In the genomic region with DNA sequence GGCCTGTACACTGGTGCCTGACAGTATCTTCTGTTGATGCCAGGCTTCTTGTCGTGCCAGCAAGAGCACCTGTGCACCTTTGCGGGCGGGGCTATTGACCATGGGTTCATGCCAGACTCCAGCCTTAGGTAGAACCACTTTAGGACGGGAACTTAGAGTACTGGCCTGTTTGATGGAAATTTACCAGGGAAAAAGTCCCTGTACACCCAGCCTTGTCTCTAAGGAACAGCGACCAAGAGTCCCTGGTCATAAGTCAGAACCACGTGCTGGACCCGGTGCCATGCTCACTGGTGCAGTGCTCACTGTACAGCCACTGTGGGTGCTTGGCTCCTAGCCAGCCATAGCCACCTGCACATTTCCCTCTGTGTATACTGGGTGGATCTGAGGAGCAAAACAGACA, we compare ENCODE assay signal across 17 mouse cellular contexts. TPM values are rescaled to one million over a fixed set of nuclear protein-coding genes. Genes with fewer than 3 reads are reported as not detected.
DNase-seq lines count a peak whose midpoint lies in the region; ATAC-seq and TF ChIP-seq lines count a peak whose summit lies in the region.
"Had no signal": no experiment of that assay in that cellular context is flagged by ENCODE, and none has a peak within 500 bp of the region (broad histone marks: within the 10 kb centered on the region; RNA-seq: fewer than 3 reads in every experiment).

No protein-coding gene starts in this region.

- H3K4me1 ChIP-seq in forebrain, embryonic 13.5 days, result no peaks in the 10 kb centered on the region
- H3K4me1 ChIP-seq in forebrain, embryonic 11.5 days (replicated peaks; ENCODE audit: control insufficient read depth, insufficient read depth, low read length), result no peaks in the 10 kb centered on the region
- H3K4me1 ChIP-seq in lung, adult 2 months (ENCODE audit: control insufficient read depth, insufficient read depth, low read length), result no peaks in the 10 kb centered on the region
- H3K4me1 ChIP-seq in kidney, postnatal 0 days (replicated peaks; ENCODE audit: insufficient read depth, low read length), result no peaks in the 10 kb centered on the region
- H3K4me1 ChIP-seq: heart, embryonic 13.5 days; hindbrain, embryonic 10.5 days; limb, embryonic 13.5 days had no signal

- no peak overlapping the region for H3K4me2 ChIP-seq in forebrain, embryonic 13.5 days
- no peak overlapping the region for H3K4me2 ChIP-seq in forebrain, embryonic 11.5 days (ENCODE audit: low read depth, low read length, severe bottlenecking)
- H3K4me2 ChIP-seq in kidney, postnatal 0 days (ENCODE audit: low read length), result no peak overlapping the region
- H3K4me2 ChIP-seq: heart, embryonic 13.5 days; limb, embryonic 13.5 days; midbrain, embryonic 11.5 days had no signal

- no peak overlapping the region for H3K27ac ChIP-seq in forebrain, embryonic 13.5 days
- H3K27ac ChIP-seq in forebrain, embryonic 11.5 days (ENCODE audit: low read depth, low read length), result no peak overlapping the region
- H3K27ac ChIP-seq in kidney, postnatal 0 days, result no peak overlapping the region
- H3K27ac ChIP-seq: heart, embryonic 13.5 days; hindbrain, embryonic 10.5 days; limb, embryonic 13.5 days had no signal

- no peak for TF ChIP-seq POLR2A in lung, adult 2 months (IDR thresholded peaks at IDR 0.05; ENCODE audit: borderline replicate concordance, extremely low read depth, low read depth, low read length)

- TF ChIP-seq CTCF in lung, adult 2 months (IDR thresholded peaks at IDR 0.05; ENCODE audit: insufficient read depth, low read length), result no peak
- no peak for TF ChIP-seq CTCF in kidney, postnatal 0 days (IDR thresholded peaks at IDR 0.05; ENCODE audit: low read depth)

- 93% methylated on average over 7 of the region's 7 CpGs for WGBS in forebrain, embryonic 13.5 days
- 94% methylated on average over 7 of the region's 7 CpGs for WGBS in forebrain, embryonic 11.5 days
- WGBS in lung, adult 2 months, result 85% methylated on average over 7 of the region's 7 CpGs
- WGBS in kidney, postnatal 0 days, result 94% methylated on average over 7 of the region's 7 CpGs

- H3K9ac ChIP-seq in forebrain, embryonic 13.5 days, result no peak overlapping the region
- H3K9ac ChIP-seq in forebrain, embryonic 11.5 days (ENCODE audit: low read length), result no peak overlapping the region
- H3K9ac ChIP-seq in kidney, postnatal 0 days (ENCODE audit: low read depth, low read length), result no peak overlapping the region
- H3K9ac ChIP-seq: heart, embryonic 13.5 days; limb, embryonic 13.5 days; liver, postnatal 0 days had no signal

- H3K4me3 ChIP-seq in forebrain, embryonic 13.5 days, result no peak overlapping the region
- H3K4me3 ChIP-seq in forebrain, embryonic 11.5 days (ENCODE audit: low read depth, low read length), result no peak overlapping the region
- no peak overlapping the region for H3K4me3 ChIP-seq in lung, adult 2 months (replicated peaks; ENCODE audit: extremely low read depth, low read depth, low read length)
- no peak overlapping the region for H3K4me3 ChIP-seq in kidney, postnatal 0 days (replicated peaks; ENCODE audit: low read depth, low read length)
- H3K4me3 ChIP-seq: heart, embryonic 13.5 days; hindbrain, embryonic 10.5 days; limb, embryonic 13.5 days had no signal

- H3K36me3 ChIP-seq in forebrain, embryonic 13.5 days (ENCODE audit: poor library complexity, severe bottlenecking), result peaks cover 99% of the 10 kb centered on the region
- peaks cover 14% of the 10 kb centered on the region; the same call in 1 of the 2 replicates for H3K36me3 ChIP-seq in forebrain, embryonic 11.5 days (ENCODE audit: control insufficient read depth, insufficient read depth, low read length)
- peaks cover 86% of the 10 kb centered on the region for H3K36me3 ChIP-seq in kidney, postnatal 0 days (ENCODE audit: insufficient read depth, low read length)

- no peaks in the 10 kb centered on the region for H3K27me3 ChIP-seq in forebrain, embryonic 13.5 days
- H3K27me3 ChIP-seq in forebrain, embryonic 11.5 days (ENCODE audit: control insufficient read depth, insufficient read depth, low read length), result no peaks in the 10 kb centered on the region
- H3K27me3 ChIP-seq in kidney, postnatal 0 days (ENCODE audit: insufficient read depth, low read length), result no peaks in the 10 kb centered on the region
- H3K27me3 ChIP-seq: heart, embryonic 13.5 days; limb, embryonic 13.5 days had no signal

- 0 out of 2 replicates have a peak, but pooled peaks have one; percentile 36 for ATAC-seq in forebrain, embryonic 13.5 days
- no peak for ATAC-seq in forebrain, embryonic 11.5 days (replicated peaks; ENCODE audit: low FRiP score)
- 0 out of 2 replicates have a peak, but pooled peaks have one; percentile 36 for ATAC-seq in kidney, postnatal 0 days (replicated peaks; ENCODE audit: low FRiP score, low read depth)
- ATAC-seq: intestine, embryonic 16.5 days; liver, postnatal 0 days had no signal

- no peaks in the 10 kb centered on the region for H3K9me3 ChIP-seq in forebrain, embryonic 13.5 days (replicated peaks)
- H3K9me3 ChIP-seq in forebrain, embryonic 11.5 days (ENCODE audit: control insufficient read depth, low read length), result no peaks in the 10 kb centered on the region
- no peaks in the 10 kb centered on the region for H3K9me3 ChIP-seq in kidney, postnatal 0 days (replicated peaks; ENCODE audit: low read length)
- H3K9me3 ChIP-seq: heart, embryonic 13.5 days; hindbrain, embryonic 10.5 days; limb, embryonic 13.5 days had no signal

- DNase-seq in forebrain, embryonic 11.5 days (ENCODE audit: low spot score), result no peak
- peak; percentile 19 for DNase-seq in lung, adult 2 months
- DNase-seq in lung, postnatal 10 days, result no peak
- DNase-seq in kidney, postnatal 0 days (ENCODE audit: low spot score), result no peak
- no peak for DNase-seq in spleen, adult 18-20 months
- DNase-seq in layer of hippocampus, postnatal 14 days (ENCODE audit: low spot score in 2 of 2), result no peak
- no peak for DNase-seq in layer of hippocampus, adult 18-20 months (ENCODE audit: low spot score in 2 of 2)
- DNase-seq: embryo, embryonic 11 days; gastrocnemius, postnatal 36 days; liver, postnatal 0 days; thymus, adult 2 months had no signal

RNA-seq across cellular contexts. Expression of a gene that starts 15.5 kb away (rescaled TPM):
- polyA plus RNA-seq in forebrain, embryonic 13.5 days (2015; fragmentation: Nextera tagmentation; extraction: Ambion mirVana), result 190 and 207 TPM in 2 replicates
- polyA plus RNA-seq in forebrain, embryonic 11.5 days (2014; fragmentation: Nextera tagmentation; extraction: Ambion mirVana), result 166 and 186 TPM in 2 replicates
- 150 and 188 TPM in 2 replicates for polyA plus RNA-seq in lung, adult 2 months (2012; rRNA removed)
- polyA plus RNA-seq in kidney, postnatal 0 days (2015; fragmentation: Nextera tagmentation; extraction: Ambion mirVana), result 168 and 170 TPM in 2 replicates
- 100 to 1,000 TPM; 490 to 516 TPM for total RNA-seq in layer of hippocampus, postnatal 14 days (2021)
- 100 to 1,000 TPM; 487 TPM for total RNA-seq in layer of hippocampus, adult 18-20 months (2021)

RNA-seq across cellular contexts. Expression of a gene that starts 17.9 kb away (rescaled TPM):
- 0.15 and 0.27 TPM in 2 replicates for polyA plus RNA-seq in forebrain, embryonic 13.5 days (2015; fragmentation: Nextera tagmentation; extraction: Ambion mirVana)
- polyA plus RNA-seq in forebrain, embryonic 11.5 days (2014; fragmentation: Nextera tagmentation; extraction: Ambion mirVana), result 0.16 and 0.31 TPM in 2 replicates
- not detected in 2 replicates for polyA plus RNA-seq in lung, adult 2 months (2012; rRNA removed)
- polyA plus RNA-seq in kidney, postnatal 0 days (2015; fragmentation: Nextera tagmentation; extraction: Ambion mirVana), result not detected in 2 replicates
- total RNA-seq in layer of hippocampus, postnatal 14 days (2021), result under 1 TPM in 1 of 2 experiments, not detected in 1; 0.10 TPM
- total RNA-seq in layer of hippocampus, adult 18-20 months (2021), result under 1 TPM in 1 of 2 experiments, not detected in 1; 0.07 TPM
- total RNA-seq: gastrocnemius, postnatal 36 days had no signal
- polyA plus RNA-seq: heart, embryonic 13.5 days; intestine, embryonic 16.5 days; liver, postnatal 0 days had no signal

RNA-seq across cellular contexts. Expression of a gene that starts 22.2 kb away (rescaled TPM):
- polyA plus RNA-seq in forebrain, embryonic 13.5 days (2015; fragmentation: Nextera tagmentation; extraction: Ambion mirVana), result 1,305 and 1,381 TPM in 2 replicates
- polyA plus RNA-seq in forebrain, embryonic 11.5 days (2014; fragmentation: Nextera tagmentation; extraction: Ambion mirVana), result 556 and 641 TPM in 2 replicates
- 1.2 and 1.4 TPM in 2 replicates for polyA plus RNA-seq in lung, adult 2 months (2012; rRNA removed)
- polyA plus RNA-seq in kidney, postnatal 0 days (2015; fragmentation: Nextera tagmentation; extraction: Ambion mirVana), result 0.23 and 0.75 TPM in 2 replicates
- 100 to 1,000 TPM; 559 to 591 TPM for total RNA-seq in layer of hippocampus, postnatal 14 days (2021)
- 100 to 1,000 TPM; 253 to 286 TPM for total RNA-seq in layer of hippocampus, adult 18-20 months (2021)

RNA-seq across cellular contexts. Expression of a gene that starts 34.3 kb away (rescaled TPM):
- polyA plus RNA-seq in forebrain, embryonic 13.5 days (2015; fragmentation: Nextera tagmentation; extraction: Ambion mirVana), result 38.9 and 41.2 TPM in 2 replicates
- polyA plus RNA-seq in forebrain, embryonic 11.5 days (2014; fragmentation: Nextera tagmentation; extraction: Ambion mirVana), result 46.3 and 48.1 TPM in 2 replicates
- 23.0 and 30.9 TPM in 2 replicates for polyA plus RNA-seq in lung, adult 2 months (2012; rRNA removed)
- 33.4 and 36.6 TPM in 2 replicates for polyA plus RNA-seq in kidney, postnatal 0 days (2015; fragmentation: Nextera tagmentation; extraction: Ambion mirVana)
- 10 to 100 TPM; 72.0 to 78.2 TPM for total RNA-seq in layer of hippocampus, postnatal 14 days (2021)
- total RNA-seq in layer of hippocampus, adult 18-20 months (2021), result 10 to 100 TPM; 54.0 to 54.7 TPM

RNA-seq across cellular contexts. Expression of a gene that starts 56.5 kb away (rescaled TPM):
- 20.6 and 21.3 TPM in 2 replicates for polyA plus RNA-seq in forebrain, embryonic 13.5 days (2015; fragmentation: Nextera tagmentation; extraction: Ambion mirVana)
- polyA plus RNA-seq in forebrain, embryonic 11.5 days (2014; fragmentation: Nextera tagmentation; extraction: Ambion mirVana), result 12.4 and 13.4 TPM in 2 replicates
- polyA plus RNA-seq in lung, adult 2 months (2012; rRNA removed), result 5.2 TPM in 2 replicates
- polyA plus RNA-seq in kidney, postnatal 0 days (2015; fragmentation: Nextera tagmentation; extraction: Ambion mirVana), result 5.7 and 5.8 TPM in 2 replicates
- 10 to 100 TPM; 15.4 to 15.6 TPM for total RNA-seq in layer of hippocampus, postnatal 14 days (2021)
- 10 to 100 TPM; 17.0 TPM for total RNA-seq in layer of hippocampus, adult 18-20 months (2021)

Comparison
In these comparisons a context has a peak if more than half of its experiments do, and no peak if none do; other contexts are left out.
1. RNA of a gene that starts 22.2 kb away (polyA plus RNA-seq): 1,305 to 1,381 TPM in forebrain, embryonic 13.5 days and 556 to 641 TPM in forebrain, embryonic 11.5 days; 1.2 to 1.4 TPM in lung, adult 2 months and 0.23 to 0.75 TPM in kidney, postnatal 0 days; every median in the first group is over 100 times any median in the second.